Mouse (Mus musculus) MEL (cell line): ENCODE data around the gene Pln. TPM values are rescaled to one million over a fixed set of nuclear protein-coding genes. Genes with fewer than 3 reads are reported as not detected.

Experiments
- DNase-seq: peaks from one replicate; pipeline ENCODE4 v3.0.0; 2011; ENCODE audit warnings: low read depth, low spot score
- H3K27ac ChIP-seq: 2 replicates; pipeline ENCODE4 v1.5.1; 2012; ENCODE audit warnings: low read depth, mild to moderate bottlenecking, control low read depth, low read length, moderate library complexity; ENCODE audit not compliant: control insufficient read depth
- H3K27me3 ChIP-seq, 2 experiments: fragments of 150-350 bp in 1 of 2; sonication (generic) in 1 of 2; 2 replicates each; pipeline ENCODE4 v1.6.1; 2012; ENCODE audit warnings: low read length in 2 of 2, mild to moderate bottlenecking in 2 of 2, improper control_type of control experiment in 1 of 2, moderate library complexity in 1 of 2; ENCODE audit not compliant: insufficient read depth in 2 of 2, control insufficient read depth in 1 of 2
- H3K36me3 ChIP-seq, 2 experiments: 2 replicates each; pipeline ENCODE4 v1.6.1; 2012 to 2014; ENCODE audit warnings: low read length in 2 of 2, improper control_type of control experiment in 1 of 2, inconsistent platforms in 1 of 2, mild to moderate bottlenecking in 1 of 2; ENCODE audit not compliant: insufficient read depth in 2 of 2, control insufficient read depth in 1 of 2
- H3K4me1 ChIP-seq, 2 experiments: fragments of 150-350 bp in 1 of 2; sonication (generic) in 1 of 2; 2 replicates each; pipeline ENCODE4 v1.6.1; 2012; ENCODE audit warnings: low read length in 2 of 2, improper control_type of control experiment in 1 of 2, mild to moderate bottlenecking in 1 of 2; ENCODE audit not compliant: insufficient read depth in 2 of 2, control insufficient read depth in 1 of 2
- H3K4me3 ChIP-seq, 2 experiments: fragments of 150-350 bp in 1 of 2; sonication (generic) in 1 of 2; 2 replicates each; pipeline ENCODE4 v1.5.1; 2012; ENCODE audit warnings: low read depth in 2 of 2, low read length in 2 of 2, mild to moderate bottlenecking in 2 of 2, moderate library complexity in 2 of 2, control low read depth in 1 of 2, improper control_type of control experiment in 1 of 2; ENCODE audit not compliant: control insufficient read depth in 1 of 2, insufficient read depth in 1 of 2
- H3K79me2 ChIP-seq: 2 replicates; pipeline ENCODE4 v1.6.1; 2012; ENCODE audit warnings: mild to moderate bottlenecking, low read length, moderate library complexity; ENCODE audit not compliant: control insufficient read depth, poor library complexity, insufficient read depth
- H3K9ac ChIP-seq: 2 replicates; pipeline ENCODE4 v1.6.1; 2012; ENCODE audit warnings: low read depth, mild to moderate bottlenecking, control low read depth, low read length, moderate library complexity; ENCODE audit not compliant: control insufficient read depth, poor library complexity, severe bottlenecking
- H3K9me3 ChIP-seq: fragments of 150-350 bp; sonication (generic); replicated peaks from 2 replicates; pipeline ENCODE4 v1.6.1; 2012; ENCODE audit warnings: mild to moderate bottlenecking, low read length, improper control_type of control experiment, moderate library complexity; ENCODE audit not compliant: insufficient read depth
- BHLHE40 ChIP-seq: IDR thresholded peaks from 2 replicates; pipeline ENCODE4 v1.6.1; 2012; ENCODE audit warnings: low read depth, mild to moderate bottlenecking, inconsistent platforms, low read length, improper control_type of control experiment, borderline replicate concordance
- CTCF ChIP-seq, 3 experiments: IDR thresholded peaks in 2 of 3; conservative IDR thresholded peaks in 1 of 3; 2 replicates each; pipeline ENCODE4 v1.5.1; 2011 to 2012; ENCODE audit warnings: low read length in 3 of 3, low read depth in 2 of 3, mild to moderate bottlenecking in 2 of 3, improper control_type of control experiment in 1 of 3, inconsistent platforms in 1 of 3, mixed read lengths in 1 of 3, moderate library complexity in 1 of 3; ENCODE audit not compliant: control insufficient read depth in 1 of 3, insufficient read depth in 1 of 3, poor library complexity in 1 of 3, severe bottlenecking in 1 of 3
- E2F4 ChIP-seq: IDR thresholded peaks from 2 replicates; pipeline ENCODE4 v1.6.1; 2011; ENCODE audit warnings: low read depth, low read length, improper control_type of control experiment, borderline replicate concordance
- ELF1 ChIP-seq: IDR thresholded peaks from 2 replicates; pipeline ENCODE4 v1.6.1; 2014; ENCODE audit warnings: low read depth, mild to moderate bottlenecking, inconsistent platforms, low read length, improper control_type of control experiment, moderate library complexity
- EP300 ChIP-seq, 2 experiments: IDR thresholded peaks; 2 replicates each; pipeline ENCODE4 v1.6.1; 2011; ENCODE audit warnings: improper control_type of control experiment in 2 of 2, low read length in 2 of 2, low read depth in 1 of 2, mild to moderate bottlenecking in 1 of 2
- ETS1 ChIP-seq: IDR thresholded peaks from 2 replicates; pipeline ENCODE4 v1.6.1; 2012; ENCODE audit warnings: low read depth, mild to moderate bottlenecking, inconsistent platforms, low read length, improper control_type of control experiment, moderate library complexity
- GATA1 ChIP-seq: IDR thresholded peaks from 2 replicates; pipeline ENCODE4 v1.6.1; 2011; ENCODE audit warnings: low read depth, low read length, improper control_type of control experiment
- JUND ChIP-seq: IDR thresholded peaks from 2 replicates; pipeline ENCODE4 v1.6.1; 2011; ENCODE audit warnings: low read depth, mild to moderate bottlenecking, improper control_type of control experiment, low read length
- MAFK ChIP-seq: IDR thresholded peaks from 2 replicates; pipeline ENCODE4 v1.6.1; 2011; ENCODE audit warnings: low read depth, mild to moderate bottlenecking, low read length, improper control_type of control experiment, borderline replicate concordance
- MAX ChIP-seq: IDR thresholded peaks from 2 replicates; pipeline ENCODE4 v1.6.1; 2011; ENCODE audit warnings: low read length, improper control_type of control experiment
- MEF2A ChIP-seq: IDR thresholded peaks from 2 replicates; pipeline ENCODE4 v1.6.1; 2014; ENCODE audit warnings: low read depth, mild to moderate bottlenecking, inconsistent platforms, low read length, improper control_type of control experiment; ENCODE audit not compliant: poor library complexity, insufficient replicate concordance, severe bottlenecking; ENCODE audit errors: extremely low read depth
- MXI1 ChIP-seq: IDR thresholded peaks from 2 replicates; pipeline ENCODE4 v1.6.1; 2011; ENCODE audit warnings: mild to moderate bottlenecking, low read depth, low read length, improper control_type of control experiment
- MYB ChIP-seq: IDR thresholded peaks from 2 replicates; pipeline ENCODE4 v1.6.1; 2011; ENCODE audit warnings: mild to moderate bottlenecking, low read depth, low read length, improper control_type of control experiment
- MYC ChIP-seq: IDR thresholded peaks from 2 replicates; pipeline ENCODE4 v1.6.1; 2011; ENCODE audit warnings: low read depth, mild to moderate bottlenecking, low read length, improper control_type of control experiment, moderate library complexity
- NRF1 ChIP-seq: IDR thresholded peaks from 2 replicates; pipeline ENCODE4 v1.6.1; 2014; ENCODE audit warnings: low read depth, mild to moderate bottlenecking, inconsistent platforms, low read length, improper control_type of control experiment, moderate library complexity; ENCODE audit not compliant: poor library complexity, insufficient read depth, severe bottlenecking
- POLR2A ChIP-seq, 2 experiments: IDR thresholded peaks; 2 replicates each; pipeline ENCODE4 v1.6.1; 2011 to 2012; ENCODE audit warnings: low read length in 2 of 2, mild to moderate bottlenecking in 2 of 2, control low read depth in 1 of 2, improper control_type of control experiment in 1 of 2, low read depth in 1 of 2, moderate library complexity in 1 of 2; ENCODE audit not compliant: control insufficient read depth in 1 of 2, insufficient read depth in 1 of 2, poor library complexity in 1 of 2
- RAD21 ChIP-seq: IDR thresholded peaks from 2 replicates; pipeline ENCODE4 v1.6.1; 2011; ENCODE audit warnings: mild to moderate bottlenecking, low read depth, low read length, improper control_type of control experiment
- RCOR1 ChIP-seq: IDR thresholded peaks from 2 replicates; pipeline ENCODE4 v1.6.1; 2012; ENCODE audit warnings: low read depth, mild to moderate bottlenecking, inconsistent platforms, low read length, improper control_type of control experiment
- SIN3A ChIP-seq: IDR thresholded peaks from 2 replicates; pipeline ENCODE4 v1.6.1; 2012; ENCODE audit warnings: low read length, improper control_type of control experiment, inconsistent platforms
- SMC3 ChIP-seq: IDR thresholded peaks from 2 replicates; pipeline ENCODE4 v1.6.1; 2011; ENCODE audit warnings: low read depth, low read length, improper control_type of control experiment
- TAL1 ChIP-seq: IDR thresholded peaks from 2 replicates; pipeline ENCODE4 v1.6.1; 2012; ENCODE audit warnings: mild to moderate bottlenecking, inconsistent platforms, low read length, moderate library complexity, mixed read lengths
- TBP ChIP-seq: IDR thresholded peaks from 2 replicates; pipeline ENCODE4 v1.8.0; 2011; ENCODE audit warnings: low read depth, low read length, improper control_type of control experiment
- TCF12 ChIP-seq: IDR thresholded peaks from 2 replicates; pipeline ENCODE4 v1.6.1; 2014; ENCODE audit warnings: low read depth, mild to moderate bottlenecking, inconsistent platforms, low read length, improper control_type of control experiment, moderate library complexity
- UBTF ChIP-seq: IDR thresholded peaks from 2 replicates; pipeline ENCODE4 v1.6.1; 2012; ENCODE audit warnings: low read depth, mild to moderate bottlenecking, inconsistent platforms, low read length, improper control_type of control experiment, moderate library complexity, borderline replicate concordance; ENCODE audit not compliant: insufficient read depth
- ZMIZ1 ChIP-seq: IDR thresholded peaks from 2 replicates; pipeline ENCODE4 v1.6.1; 2012; ENCODE audit warnings: low read depth, mild to moderate bottlenecking, inconsistent platforms, low read length, improper control_type of control experiment, moderate library complexity
- ZNF384 ChIP-seq: IDR thresholded peaks from 2 replicates; pipeline ENCODE4 v1.6.1; 2012; ENCODE audit warnings: low read depth, mild to moderate bottlenecking, inconsistent platforms, low read length, improper control_type of control experiment
- polyA plus RNA-seq, 2 experiments: library from polyadenylated mRNA; stranded (reverse) in 1 of 2; unstranded in 1 of 2; fragments of >175 nt in 1 of 2; fragments of >200 nt in 1 of 2; gene quantifications; 2 replicates each; pipeline versions ENCODE4 v1.2.1 to v1.2.4; 2012; ENCODE audit warnings: low replicate concordance in 2 of 2, low read depth in 1 of 2; ENCODE audit not compliant: insufficient read length in 2 of 2, insufficient read depth in 1 of 2, missing spikeins in 1 of 2
- total RNA-seq: library from RNA; depleted of rRNA; stranded (reverse); fragments of 300-350 nt; gene quantifications from 2 replicates; pipeline ENCODE4 v1.2.3, GENCODE M21; 2012

Gene Pln
- total and polyA plus RNA-seq, 3 experiments: 0.22 to 1.3 TPM; not detected in 1

- TF ChIP-seq CTCF (IDR thresholded peaks at IDR 0.05 in 2 of 3, conservative IDR thresholded peaks at IDR 0.05 in 1 of 3; ENCODE audit: control insufficient read depth in 1 of 3, insufficient read depth in 1 of 3, low read depth in 2 of 3, low read length in 3 of 3, poor library complexity in 1 of 3, severe bottlenecking in 1 of 3) (peak; percentile 51 to 99 (median 69)), JUND (no peak), SMC3 (peak; percentile 98), SIN3A (peak; percentile 77), MYB (peak; percentile 63; the same call in 1 of the 2 replicates), ZNF384 (peak; percentile 86), MEF2A (no peak), MYC (no peak), UBTF (no peak), NRF1 (no peak), MXI1 (no peak), BHLHE40 (no peak), E2F4 (no peak), RAD21 (no peak; the same call in none of the 2 replicates), ELF1 (peak; percentile 46; the same call in 1 of the 2 replicates)
Measured at GRCm38 (mm10) chr10:53347787-53348755, 10.6 kb downstream of the Pln start (continued).

DNA sequence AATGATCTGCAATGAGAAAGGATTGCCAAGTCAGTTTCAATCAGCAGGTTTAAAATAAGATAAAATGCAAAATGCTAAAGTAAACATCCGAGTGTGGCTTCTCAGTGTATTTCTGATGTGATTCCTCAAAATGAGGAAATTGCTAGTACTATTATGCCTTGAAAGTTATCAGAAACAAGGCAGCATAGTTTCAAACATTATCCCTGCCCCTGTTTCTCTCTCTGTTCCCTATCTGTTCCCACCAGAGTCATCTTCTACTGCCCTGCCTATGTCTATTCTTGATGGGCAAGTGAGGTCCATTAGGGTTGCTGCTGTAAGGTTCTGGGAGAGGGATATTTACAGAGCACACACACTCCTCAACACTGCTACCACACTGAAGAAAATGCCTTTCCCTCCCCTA is 11.8 kb downstream of the Pln start:
- peak; percentile 67 for DNase-seq
- H3K36me3 ChIP-seq: peaks cover 0 to 12% of the 10 kb centered on the region in 2 experiments; a peak in 2 of 4 replicates
- H3K4me1 ChIP-seq: peaks cover 2 to 12% of the 10 kb centered on the region in 2 experiments
- 0 out of 2 replicates have a peak, but pooled peaks cover 1% of the 10 kb centered on the region for H3K79me2 ChIP-seq
- TF ChIP-seq TCF12 (peak; percentile 81), JUND (no peak), RCOR1 (peak; percentile 71), GATA1 (peak; percentile 89), ETS1 (0 out of 2 replicates have a peak, but pooled peaks have one; percentile 37), ZMIZ1 (no peak), MAFK (no peak), MAX (no peak), MYB (no peak), MYC (no peak), SMC3 (peak; percentile 7; the same call in 1 of the 2 replicates), EP300 (IDR thresholded peaks at IDR 0.05; ENCODE audit: low read depth in 1 of 2, low read length in 2 of 2) (peak; percentile 80 to 89), TBP (no peak), SIN3A (0 out of 2 replicates have a peak, but pooled peaks have one; percentile 28), TAL1 (peak; percentile 84), ELF1 (no peak), POLR2A (IDR thresholded peaks at IDR 0.05; ENCODE audit: control insufficient read depth in 1 of 2, insufficient read depth in 1 of 2, low read depth in 1 of 2, low read length in 2 of 2, poor library complexity in 1 of 2) (no peak)
- no peak overlapping the region for H3K4me3 ChIP-seq
- H3K9me3 ChIP-seq: no peaks in the 10 kb centered on the region
- H3K27me3 ChIP-seq: no peaks in the 10 kb centered on the region
- H3K9ac ChIP-seq: no peak overlapping the region
- H3K27ac ChIP-seq: peak overlapping the region; percentile 14; the same call in 1 of the 2 replicates
